Mouse (Mus musculus) T-helper 2 cell (primary cell): ENCODE data around the gene Sprr2i.

Experiments used
- in situ Hi-C: fragments of 300-600 bp; cut with MboI, MseI; formaldehyde crosslinking; loops from one replicate; pipeline ENCODE4 v1.15.1; 2025; ENCODE audit warnings: high pct_unique_total_duplicates

Gene Sprr2i

GRCm38 (mm10) chr3:92407691-92408090, at the start of gene Sprr2i:
TSS of gene Sprr2i (plus strand) at chr3:92407991.
- in situ Hi-C loops = no loop called here

GRCm38 (mm10) chr3:92361619-92362018, 46.2 kb upstream of the Sprr2i start:
- in situ Hi-C loops = no loop called here

- in situ Hi-C loops = no loop called here
These were observed 42.9 kb upstream of the Sprr2i start, which contains the start of gene Sprr2f for GRCm38 (mm10) chr3:92364887-92365286. TSS of gene Sprr2f (plus strand) at chr3:92365187.

GRCm38 (mm10) chr3:92373613-92374012, 34.2 kb upstream of the Sprr2i start:
- in situ Hi-C loops = no loop called here

GRCm38 (mm10) chr3:92385385-92385784, 22.4 kb upstream of the Sprr2i start, which contains the start of gene Sprr2h:
TSS of gene Sprr2h (plus strand) at chr3:92385685.
- in situ Hi-C loops = no loop called here

GRCm38 (mm10) chr3:92394301-92394700, 13.5 kb upstream of the Sprr2i start:
- in situ Hi-C loops = no loop called here

- in situ Hi-C loops = no loop called here
These were observed 10.0 kb downstream of the Sprr2i start, which contains the start of gene Sprr2j-ps for GRCm38 (mm10) chr3:92417782-92418181. TSS of gene Sprr2j-ps (plus strand) at chr3:92418082.

- in situ Hi-C loops = no loop called here
These were observed 21.5 kb downstream of the Sprr2i start, which contains the start of gene Gm9774 for GRCm38 (mm10) chr3:92429323-92429722. TSS of gene Gm9774 (minus strand) at chr3:92429423.

- in situ Hi-C loops = no loop called here
These were observed 24.5 kb downstream of the Sprr2i start, which contains the start of gene Sprr2k for GRCm38 (mm10) chr3:92432282-92432681. TSS of gene Sprr2k (plus strand) at chr3:92432582.

- in situ Hi-C loops = no loop called here
These were observed 30.9 kb downstream of the Sprr2i start, which contains the start of gene Sprr1b for GRCm38 (mm10) chr3:92438689-92439088. TSS of gene Sprr1b (minus strand) at chr3:92438789.

- in situ Hi-C loops = no loop called here
These were observed 32.4 kb downstream of the Sprr2i start for GRCm38 (mm10) chr3:92440177-92440576.

GRCm38 (mm10) chr3:92455151-92455550, 47.4 kb downstream of the Sprr2i start:
- in situ Hi-C loops = no loop called here

GRCm38 (mm10) chr3:92458620-92459019, 50.8 kb downstream of the Sprr2i start, which contains the start of gene Sprr3:
TSS of gene Sprr3 (minus strand) at chr3:92458720.
- in situ Hi-C loops = no loop called here
